8 mouse cellular contexts compared by ENCODE assay signal in the genomic region with DNA sequence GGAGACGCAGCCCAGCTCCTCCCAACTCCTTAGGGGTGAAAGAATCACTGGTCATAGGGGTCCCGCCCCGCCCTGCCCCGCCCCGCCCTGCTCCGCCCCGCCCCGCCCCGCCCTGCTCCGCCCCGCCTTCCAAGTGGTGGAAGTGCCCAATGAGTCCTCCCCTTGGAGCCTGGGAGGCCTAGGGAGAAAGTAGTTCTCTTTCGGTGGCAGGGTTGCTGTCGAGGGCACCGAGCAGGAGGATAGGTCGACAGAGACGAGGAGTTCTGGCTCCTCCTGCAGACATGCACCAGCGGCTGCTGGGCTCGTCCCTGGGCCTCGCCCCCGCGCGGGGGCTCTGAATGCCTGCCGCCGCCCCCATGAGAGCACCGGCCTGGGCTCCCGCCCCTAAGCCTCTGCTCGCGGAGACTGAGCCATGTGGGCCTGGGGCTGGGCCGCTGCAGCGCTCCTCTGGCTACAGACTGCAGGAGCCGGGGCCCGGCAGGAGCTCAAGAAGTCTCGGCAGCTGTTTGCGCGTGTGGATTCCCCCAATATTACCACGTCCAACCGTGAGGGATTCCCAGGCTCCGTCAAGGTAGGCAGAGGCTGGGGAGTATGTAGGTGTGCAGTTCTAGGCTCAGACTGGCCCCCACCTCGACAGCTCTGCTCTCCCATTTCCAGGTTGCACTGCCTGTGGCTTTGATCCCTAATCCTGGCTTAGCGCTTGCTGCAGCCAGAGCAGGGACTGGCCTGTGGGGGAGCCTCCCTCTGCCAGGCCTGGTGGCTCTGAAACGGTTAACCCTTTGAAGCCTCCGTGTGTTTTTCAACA. TPM values are rescaled to one million over a fixed set of nuclear protein-coding genes. Genes with fewer than 3 reads are reported as not detected.
DNase-seq lines count a peak whose midpoint lies in the region; TF ChIP-seq lines count a peak whose summit lies in the region.

A gene (plus strand): TSS at position 152 of the 805 bp plus-strand sequence.

- peaks cover 18% of the 10 kb centered on the region for H3K4me1 ChIP-seq in limb, embryonic 10.5 days
- peaks cover 9% of the 10 kb centered on the region for H3K4me1 ChIP-seq in small intestine, adult 2 months (ENCODE audit: control insufficient read depth, insufficient read depth, insufficient read length, low read length)

- H3K36me3 ChIP-seq in limb, embryonic 10.5 days: peaks cover 53% of the 10 kb centered on the region
- peaks cover 29% of the 10 kb centered on the region for H3K36me3 ChIP-seq in small intestine, adult 2 months (ENCODE audit: control insufficient read depth, insufficient read depth, low read length)

- WGBS in limb, embryonic 10.5 days: 1% methylated on average over 42 of the region's 42 CpGs
- 1% methylated on average over 35 of the region's 42 CpGs for WGBS in small intestine, adult 2 months

- H3K27me3 ChIP-seq in limb, embryonic 10.5 days (ENCODE audit: low read depth, poor library complexity, severe bottlenecking): no peaks in the 10 kb centered on the region
- no peaks in the 10 kb centered on the region for H3K27me3 ChIP-seq in small intestine, adult 2 months (ENCODE audit: control insufficient read depth, insufficient read depth, low read length)

- peak; percentile 23 to 44 for DNase-seq in cerebellum, adult 18-20 months
- DNase-seq in cerebellum, adult 9-10 months: no peak
- peak; percentile 75 for DNase-seq in embryo, embryonic 11 days
- peak; percentile 22 to 38 for DNase-seq in gastrocnemius, postnatal 36 days
- peak; percentile 72 for DNase-seq in induced T-regulatory cell, adult 2 months (ENCODE audit: low read depth)
- peak; percentile 71 for DNase-seq in limb, embryonic 10.5 days (ENCODE audit: low spot score)
- peak; percentile 44 for DNase-seq in mesoderm, embryonic 11.5 days (ENCODE audit: low read depth, low spot score)

- H3K9me3 ChIP-seq in limb, embryonic 10.5 days (replicated peaks): no peaks in the 10 kb centered on the region

- H3K27ac ChIP-seq in limb, embryonic 10.5 days: peak within 1 kb of the TSS; percentile 81
- peak within 1 kb of the TSS; percentile 78 for H3K27ac ChIP-seq in small intestine, adult 2 months (ENCODE audit: insufficient read depth, low read depth, low read length)

- no peak for TF ChIP-seq CTCF in small intestine, adult 2 months (IDR thresholded peaks at IDR 0.05; ENCODE audit: extremely low read depth, insufficient read length, insufficient replicate concordance, low read depth, low read length)

- H3K4me3 ChIP-seq in limb, embryonic 10.5 days: peak within 1 kb of the TSS; percentile 66
- peak within 1 kb of the TSS; percentile 83 for H3K4me3 ChIP-seq in small intestine, adult 2 months (ENCODE audit: low read depth, low read length)

- intact Hi-C loops in gastrocnemius, postnatal 36 days (cut with DNase I): no loop called here

- TF ChIP-seq POLR2A in small intestine, adult 2 months (IDR thresholded peaks at IDR 0.05; ENCODE audit: low read depth, low read length): peak; percentile 57; the same call in 1 of the 2 replicates

RNA-seq across cellular contexts. Expression of the gene that starts here (rescaled TPM):
- 10 to 100 TPM; 13.1 to 21.3 TPM for total RNA-seq in gastrocnemius, postnatal 36 days (2021)
- polyA plus RNA-seq in limb, embryonic 10.5 days (2016; fragmentation: Nextera tagmentation; extraction: Ambion mirVana): 23.4 and 24.5 TPM in 2 replicates
- polyA plus RNA-seq in small intestine, adult 2 months (2012; rRNA removed): 47.8 and 186 TPM in 2 replicates
